ENCODE assay signal across 19 mouse cellular contexts in the genomic region with DNA sequence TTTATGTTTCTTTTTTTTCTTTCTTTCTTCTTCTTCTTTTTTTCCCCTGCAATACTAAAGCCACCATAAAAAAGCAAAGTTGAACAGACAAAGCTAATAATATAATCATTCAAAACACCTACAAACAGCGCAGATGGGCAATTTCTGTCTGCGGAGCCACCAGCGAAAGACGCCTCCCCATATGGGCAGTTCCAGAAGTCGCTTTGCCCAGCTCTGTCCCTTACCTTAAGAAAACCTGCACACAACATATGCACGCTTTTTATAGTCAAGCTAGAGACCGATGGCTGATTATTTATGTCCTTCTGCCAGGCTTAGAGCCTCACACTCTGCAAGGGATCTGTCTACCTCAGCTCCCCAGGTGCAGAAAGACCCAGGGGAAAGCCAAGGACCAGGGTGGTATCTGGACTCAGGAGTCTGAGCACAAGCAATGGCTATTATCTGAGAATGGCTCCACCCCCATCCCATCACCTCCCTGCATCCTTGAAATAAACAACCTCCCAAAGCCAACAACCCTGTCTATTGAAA.
DNase-seq lines count a peak whose midpoint lies in the region; ATAC-seq and TF ChIP-seq lines count a peak whose summit lies in the region.
"Had no signal": no experiment of that assay in that cellular context is flagged by ENCODE, and none has a peak within 500 bp of the region (broad histone marks: within the 10 kb centered on the region; RNA-seq: fewer than 3 reads in every experiment).

No protein-coding gene starts in this region.

- intact Hi-C loops in left cerebral cortex, postnatal 14 days (cut with DNase I) = loop anchor here (10.0 kb wide), 1 partner anchor 310 kb away; no protein-coding TSS in a partner anchor
- intact Hi-C loops in left cerebral cortex, postnatal 4 days (cut with DNase I) = no loop called here

- no peak for TF ChIP-seq CTCF in brain, embryonic 14.5 days (IDR thresholded peaks at IDR 0.05; ENCODE audit: borderline replicate concordance, extremely low read depth, insufficient read depth, insufficient read length)

- no peak for TF ChIP-seq POLR2A in brain, embryonic 14.5 days (IDR thresholded peaks at IDR 0.05; ENCODE audit: borderline replicate concordance, extremely low read depth, insufficient read depth, insufficient read length, poor library complexity, severe bottlenecking)

- peak; percentile 52 for ATAC-seq in frontal cortex, adult (ENCODE audit: low TSS enrichment)
- ATAC-seq: hindbrain, postnatal 0 days; intestine, embryonic 16.5 days; midbrain, embryonic 13.5 days; Patski had no signal

- DNase-seq in frontal cortex, postnatal 10 days (ENCODE audit: low spot score in 2 of 2) = no peak
- DNase-seq in left cerebral cortex, postnatal 14 days (ENCODE audit: low spot score in 2 of 2) = peak; percentile 7 to 14
- no peak for DNase-seq in left cerebral cortex, postnatal 4 days
- DNase-seq in brain, embryonic 14.5 days (ENCODE audit: low read depth) = peak; percentile 54
- peak; percentile 44 for DNase-seq in right cerebral cortex, postnatal 25 days
- no peak for DNase-seq in adrenal gland, postnatal 4 days (ENCODE audit: low spot score in 2 of 2)
- DNase-seq: adrenal gland, postnatal 36 days; B cell, adult 2 months; kidney, adult 9 months; kidney, postnatal 14 days; lung, postnatal 36 days; retina, postnatal 1 day; thymus, adult 18-20 months; thymus, postnatal 36 days had no signal

Comparison
In these comparisons a context has a peak if more than half of its experiments do, and no peak if none do; other contexts are left out.
1. DNase-seq: peak in left cerebral cortex, postnatal 14 days (2 of 2), brain, embryonic 14.5 days (single experiment) and right cerebral cortex, postnatal 25 days (single experiment); none in frontal cortex, postnatal 10 days (0 of 2), left cerebral cortex, postnatal 4 days (single experiment) and adrenal gland, postnatal 4 days (0 of 2).